Mouse (Mus musculus): ENCODE results near the gene Nf1. TPM values are rescaled to one million over a fixed set of nuclear protein-coding genes. Genes with fewer than 3 reads are reported as not detected.

Gene Nf1
- polyA plus RNA-seq, 1 experiment: 4.4 TPM

DNA sequence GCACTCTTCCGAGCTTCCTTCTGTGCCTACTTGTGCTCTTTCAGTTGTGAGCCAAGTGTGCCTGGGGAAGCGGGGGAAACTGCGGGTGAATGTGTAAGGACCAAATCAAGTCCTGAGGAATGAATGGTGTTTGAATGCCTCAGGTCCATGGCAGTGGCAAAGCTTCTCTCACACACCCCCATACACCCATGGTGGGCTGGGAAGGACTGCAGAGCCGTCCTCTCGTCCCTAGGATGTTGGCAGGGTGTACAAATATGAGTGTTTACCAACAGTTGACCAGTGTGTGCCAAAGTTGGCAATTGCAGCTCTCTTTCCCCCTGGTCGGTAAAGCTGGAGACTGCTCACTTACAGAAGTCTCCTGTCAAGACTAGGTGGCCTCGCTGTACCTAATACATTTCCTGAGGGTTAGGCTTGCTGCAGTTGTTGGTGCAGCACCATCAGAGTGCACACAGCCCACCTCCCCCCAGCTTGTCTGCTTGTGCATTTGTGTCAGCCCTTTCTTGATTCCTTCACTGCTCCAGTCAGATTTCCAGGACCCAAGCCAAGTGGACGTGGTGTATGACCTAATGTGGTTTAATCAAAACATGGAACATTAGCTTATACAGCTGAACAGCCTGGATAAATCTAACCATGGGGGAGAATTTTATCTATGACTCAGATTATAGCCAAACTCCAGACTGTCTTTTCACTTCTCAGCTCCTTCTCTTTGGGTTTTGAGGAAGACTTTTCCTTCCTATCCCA lies 194.6 kb downstream of the Nf1 start:
- 89% methylated on average over 8 of the region's 8 CpGs for WGBS
- TF ChIP-seq POLR2A (IDR thresholded peaks at IDR 0.05; ENCODE audit: low read depth, low read length): no peak
- TF ChIP-seq CTCF (IDR thresholded peaks at IDR 0.05; ENCODE audit: extremely low read depth, insufficient read depth, insufficient read length, insufficient replicate concordance): no peak
- Histone ChIP-seq H3K27ac (ENCODE audit: insufficient read depth, low read length) (no peak overlapping the region), H3K36me3 (ENCODE audit: control insufficient read depth, insufficient read depth, low read length) (peaks cover 2% of the 10 kb centered on the region), H3K4me3 (ENCODE audit: extremely low read depth, insufficient read depth, insufficient read length) (no peak overlapping the region), H3K4me1 (ENCODE audit: control insufficient read depth, insufficient read depth, insufficient read length) (no peaks in the 10 kb centered on the region; the same call in 1 of the 2 replicates), H3K27me3 (ENCODE audit: control insufficient read depth, insufficient read depth, low read length) (no peaks in the 10 kb centered on the region)
- no peak for DNase-seq (ENCODE audit: low read depth in 1 of 2, low spot score in 2 of 2)

GRCm38 (mm10) chr11:79535554-79535953 lies 196.1 kb downstream of the Nf1 start:
- no peak for TF ChIP-seq POLR2A (IDR thresholded peaks at IDR 0.05; ENCODE audit: low read depth, low read length)
- TF ChIP-seq CTCF (IDR thresholded peaks at IDR 0.05; ENCODE audit: extremely low read depth, insufficient read depth, insufficient read length, insufficient replicate concordance): no peak
- H3K27ac ChIP-seq (ENCODE audit: insufficient read depth, low read length): no peak overlapping the region
- no peak for DNase-seq (ENCODE audit: low read depth in 1 of 2, low spot score in 2 of 2)
- no peaks in the 10 kb centered on the region; the same call in 1 of the 2 replicates for H3K4me1 ChIP-seq (ENCODE audit: control insufficient read depth, insufficient read depth, insufficient read length)
- no peak overlapping the region for H3K4me3 ChIP-seq (ENCODE audit: extremely low read depth, insufficient read depth, insufficient read length)
- WGBS: 35% methylated on average over 4 of the region's 4 CpGs
- peaks cover 2% of the 10 kb centered on the region for H3K36me3 ChIP-seq (ENCODE audit: control insufficient read depth, insufficient read depth, low read length)
- H3K27me3 ChIP-seq (ENCODE audit: control insufficient read depth, insufficient read depth, low read length): no peaks in the 10 kb centered on the region

GRCm38 (mm10) chr11:79536293-79536692 lies 196.8 kb downstream of the Nf1 start:
- no peaks in the 10 kb centered on the region for H3K27me3 ChIP-seq (ENCODE audit: control insufficient read depth, insufficient read depth, low read length)
- TF ChIP-seq CTCF (IDR thresholded peaks at IDR 0.05; ENCODE audit: extremely low read depth, insufficient read depth, insufficient read length, insufficient replicate concordance): no peak
- TF ChIP-seq POLR2A (IDR thresholded peaks at IDR 0.05; ENCODE audit: low read depth, low read length): no peak
- no peak overlapping the region for H3K4me3 ChIP-seq (ENCODE audit: extremely low read depth, insufficient read depth, insufficient read length)
- DNase-seq (ENCODE audit: low read depth in 1 of 2, low spot score in 2 of 2): no peak
- 85% methylated on average over 3 of the region's 3 CpGs for WGBS
- no peak overlapping the region for H3K27ac ChIP-seq (ENCODE audit: insufficient read depth, low read length)
- no peaks in the 10 kb centered on the region for H3K4me1 ChIP-seq (ENCODE audit: control insufficient read depth, insufficient read depth, insufficient read length)
- peaks cover 5% of the 10 kb centered on the region for H3K36me3 ChIP-seq (ENCODE audit: control insufficient read depth, insufficient read depth, low read length)

GRCm38 (mm10) chr11:79552622-79553021 lies 213.1 kb downstream of the Nf1 start:
- 62% methylated on average over 1 of the region's 1 CpGs for WGBS
- H3K27ac ChIP-seq (ENCODE audit: insufficient read depth, low read length): no peak overlapping the region
- TF ChIP-seq CTCF (IDR thresholded peaks at IDR 0.05; ENCODE audit: extremely low read depth, insufficient read depth, insufficient read length, insufficient replicate concordance): no peak
- no peak for TF ChIP-seq POLR2A (IDR thresholded peaks at IDR 0.05; ENCODE audit: low read depth, low read length)
- no peak for DNase-seq (ENCODE audit: low read depth in 1 of 2, low spot score in 2 of 2)
- no peaks in the 10 kb centered on the region for H3K27me3 ChIP-seq (ENCODE audit: control insufficient read depth, insufficient read depth, low read length)
- H3K36me3 ChIP-seq (ENCODE audit: control insufficient read depth, insufficient read depth, low read length): peaks cover 29% of the 10 kb centered on the region
- H3K4me3 ChIP-seq (ENCODE audit: extremely low read depth, insufficient read depth, insufficient read length): no peak overlapping the region
- H3K4me1 ChIP-seq (ENCODE audit: control insufficient read depth, insufficient read depth, insufficient read length): no peaks in the 10 kb centered on the region; the same call in 1 of the 2 replicates

- Histone ChIP-seq H3K36me3 (ENCODE audit: control insufficient read depth, insufficient read depth, low read length) (peaks cover 19% of the 10 kb centered on the region), H3K27me3 (ENCODE audit: control insufficient read depth, insufficient read depth, low read length) (no peaks in the 10 kb centered on the region), H3K4me1 (ENCODE audit: control insufficient read depth, insufficient read depth, insufficient read length) (no peaks in the 10 kb centered on the region), H3K27ac (ENCODE audit: insufficient read depth, low read length) (no peak overlapping the region), H3K4me3 (ENCODE audit: extremely low read depth, insufficient read depth, insufficient read length) (no peak overlapping the region)
- DNase-seq (ENCODE audit: low read depth in 1 of 2, low spot score in 2 of 2): no peak
- WGBS: 89% methylated on average over 4 of the region's 4 CpGs
- no peak for TF ChIP-seq CTCF (IDR thresholded peaks at IDR 0.05; ENCODE audit: extremely low read depth, insufficient read depth, insufficient read length, insufficient replicate concordance)
- no peak for TF ChIP-seq POLR2A (IDR thresholded peaks at IDR 0.05; ENCODE audit: low read depth, low read length)
Measured at GRCm38 (mm10) chr11:79560536-79560935, 221.0 kb downstream of the Nf1 start.

- WGBS: 92% methylated on average over 7 of the region's 7 CpGs
- Histone ChIP-seq H3K36me3 (ENCODE audit: control insufficient read depth, insufficient read depth, low read length) (peaks cover 22% of the 10 kb centered on the region), H3K4me3 (ENCODE audit: extremely low read depth, insufficient read depth, insufficient read length) (no peak overlapping the region), H3K27ac (ENCODE audit: insufficient read depth, low read length) (no peak overlapping the region), H3K4me1 (ENCODE audit: control insufficient read depth, insufficient read depth, insufficient read length) (no peaks in the 10 kb centered on the region), H3K27me3 (ENCODE audit: control insufficient read depth, insufficient read depth, low read length) (no peaks in the 10 kb centered on the region)
- no peak for TF ChIP-seq CTCF (IDR thresholded peaks at IDR 0.05; ENCODE audit: extremely low read depth, insufficient read depth, insufficient read length, insufficient replicate concordance)
- TF ChIP-seq POLR2A (IDR thresholded peaks at IDR 0.05; ENCODE audit: low read depth, low read length): no peak
- no peak for DNase-seq (ENCODE audit: low read depth in 1 of 2, low spot score in 2 of 2)
Measured at GRCm38 (mm10) chr11:79563493-79563892, 224.0 kb downstream of the Nf1 start.

GRCm38 (mm10) chr11:79566947-79567346 lies 227.5 kb downstream of the Nf1 start:
- no peak overlapping the region for H3K4me3 ChIP-seq (ENCODE audit: extremely low read depth, insufficient read depth, insufficient read length)
- DNase-seq (ENCODE audit: low read depth in 1 of 2, low spot score in 2 of 2): no peak
- WGBS: 83% methylated on average over 1 of the region's 1 CpGs
- H3K4me1 ChIP-seq (ENCODE audit: control insufficient read depth, insufficient read depth, insufficient read length): no peaks in the 10 kb centered on the region
- no peaks in the 10 kb centered on the region for H3K27me3 ChIP-seq (ENCODE audit: control insufficient read depth, insufficient read depth, low read length)
- TF ChIP-seq CTCF (IDR thresholded peaks at IDR 0.05; ENCODE audit: extremely low read depth, insufficient read depth, insufficient read length, insufficient replicate concordance): no peak
- TF ChIP-seq POLR2A (IDR thresholded peaks at IDR 0.05; ENCODE audit: low read depth, low read length): no peak
- H3K36me3 ChIP-seq (ENCODE audit: control insufficient read depth, insufficient read depth, low read length): peaks cover 26% of the 10 kb centered on the region
- no peak overlapping the region for H3K27ac ChIP-seq (ENCODE audit: insufficient read depth, low read length)
